Mouse (Mus musculus) heart, embryonic 10.5 days (tissue): ENCODE results near the gene Dkk2. TPM values are rescaled to one million over a fixed set of nuclear protein-coding genes. Genes with fewer than 3 reads are reported as not detected.

Experiments
- DNase-seq: peaks from one replicate; pipeline ENCODE4 v3.0.0-alpha.2; 2017; ENCODE audit warnings: low spot score
- H3K27ac ChIP-seq: fragments of 300-500 bp; sonication (generic); 2 replicates; pipeline ENCODE4 v1.5.1; 2016; ENCODE audit warnings: mild to moderate bottlenecking
- H3K27me3 ChIP-seq: fragments of 300-500 bp; sonication (generic); 2 replicates; pipeline ENCODE4 v1.6.1; 2016; ENCODE audit warnings: mild to moderate bottlenecking; ENCODE audit not compliant: poor library complexity, insufficient read depth, severe bottlenecking
- H3K36me3 ChIP-seq: fragments of 300-500 bp; sonication (generic); 2 replicates; pipeline ENCODE4 v1.6.1; 2016; ENCODE audit warnings: mild to moderate bottlenecking, moderate library complexity
- H3K4me1 ChIP-seq: fragments of 300-500 bp; sonication (generic); 2 replicates; pipeline ENCODE4 v1.6.1; 2016; ENCODE audit warnings: mild to moderate bottlenecking
- H3K4me3 ChIP-seq: fragments of 300-500 bp; sonication (generic); 2 replicates; pipeline ENCODE4 v1.5.1; 2016; ENCODE audit warnings: mild to moderate bottlenecking, moderate library complexity
- H3K9me3 ChIP-seq: fragments of 300-500 bp; sonication (generic); 2 replicates; pipeline ENCODE4 v1.6.1; 2016; ENCODE audit warnings: mild to moderate bottlenecking, moderate library complexity
- WGBS: fragments of 180-500 bp; shearing (Covaris S2); methylation state at CpG from one replicate; pipeline ENCODE4 v1.1.7; 2016; 5-methylcytosine and 5-hydroxymethylcytosine counted together
- polyA plus RNA-seq: library from polyadenylated mRNA; unstranded; fragments of >200 nt; fragmentation: Nextera tagmentation; extraction: Ambion mirVana; gene quantifications from 2 replicates; pipeline ENCODE4 v1.2.1, GENCODE M21; 2016

Gene Dkk2
- polyA plus RNA-seq, 1 experiment from 2014 or later = 7.7 TPM

- Histone ChIP-seq H3K4me3 (peak overlapping the region; percentile 64), H3K9me3 (no peaks in the 10 kb centered on the region), H3K27me3 (peaks cover 28% of the 10 kb centered on the region), H3K27ac (no peak overlapping the region), H3K4me1 (peaks cover 33% of the 10 kb centered on the region), H3K36me3 (no peaks in the 10 kb centered on the region)
- WGBS = 26% methylated on average over 5 of the region's 5 CpGs
- no peak for DNase-seq
Observed at GRCm38 (mm10) chr3:132086461-132086860, 1.4 kb downstream of the Dkk2 start.

DNA sequence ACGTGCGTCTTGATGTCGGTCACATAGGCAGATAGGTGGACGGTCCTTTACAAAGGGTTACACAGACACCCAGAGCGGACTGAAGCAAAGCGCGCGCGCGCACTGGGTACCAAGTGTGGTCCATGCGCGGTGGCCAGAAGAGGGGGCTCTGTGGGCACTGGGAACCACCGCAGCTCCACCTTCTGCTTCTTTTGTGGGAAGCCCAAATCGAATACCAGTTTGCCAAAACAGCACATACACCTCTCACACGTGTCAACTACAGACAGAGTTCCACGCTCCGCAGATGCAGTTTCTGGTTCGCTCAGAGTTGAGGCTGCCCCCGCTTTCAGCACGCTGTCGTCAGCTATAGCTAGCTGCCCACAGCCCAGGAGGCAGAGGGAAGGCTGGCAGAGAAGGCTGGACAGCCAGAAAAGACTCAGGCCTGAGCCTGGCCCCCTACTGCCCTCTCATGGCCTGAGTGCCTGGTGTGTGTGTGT, 2.0 kb downstream of the Dkk2 start:
- no peaks in the 10 kb centered on the region for H3K9me3 ChIP-seq
- WGBS = under 1% methylated on average over 21 of the region's 21 CpGs
- peaks cover 33% of the 10 kb centered on the region for H3K4me1 ChIP-seq
- peaks cover 28% of the 10 kb centered on the region for H3K27me3 ChIP-seq
- no peaks in the 10 kb centered on the region for H3K36me3 ChIP-seq
- peak overlapping the region; percentile 64 for H3K4me3 ChIP-seq
- DNase-seq = peak; percentile 77
- no peak overlapping the region for H3K27ac ChIP-seq

DNA sequence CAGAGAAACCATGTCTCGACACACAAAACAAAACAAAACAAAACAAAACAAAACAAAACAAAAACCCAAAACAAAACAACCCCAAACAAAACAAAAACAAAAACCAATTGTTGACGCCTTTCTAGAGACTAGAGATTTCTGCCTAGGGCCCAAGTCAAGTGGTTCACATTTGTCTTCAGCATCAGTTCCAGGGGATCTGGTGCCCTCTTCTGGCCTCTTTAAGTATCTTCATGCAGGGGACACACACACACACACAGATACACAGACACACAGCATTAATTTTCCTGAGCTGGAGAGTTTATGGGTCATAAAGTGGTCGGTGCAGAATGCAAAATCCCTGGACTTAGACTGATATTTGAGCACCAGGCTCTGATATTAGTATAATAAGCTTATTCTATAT, 7.9 kb downstream of the Dkk2 start:
- Histone ChIP-seq H3K36me3 (no peaks in the 10 kb centered on the region), H3K27me3 (no peaks in the 10 kb centered on the region), H3K4me3 (no peak overlapping the region), H3K4me1 (no peaks in the 10 kb centered on the region), H3K27ac (no peak overlapping the region), H3K9me3 (no peaks in the 10 kb centered on the region)
- DNase-seq = no peak
- 87% methylated on average over 3 of the region's 3 CpGs for WGBS

- DNase-seq = no peak
- H3K27me3 ChIP-seq = no peaks in the 10 kb centered on the region
- H3K9me3 ChIP-seq = no peaks in the 10 kb centered on the region
- H3K4me3 ChIP-seq = no peak overlapping the region
- 63% methylated on average over 6 of the region's 6 CpGs for WGBS
- H3K27ac ChIP-seq = no peak overlapping the region
- no peaks in the 10 kb centered on the region for H3K36me3 ChIP-seq
- H3K4me1 ChIP-seq = no peaks in the 10 kb centered on the region
Observed at GRCm38 (mm10) chr3:132096296-132096695, 11.2 kb downstream of the Dkk2 start.

DNA sequence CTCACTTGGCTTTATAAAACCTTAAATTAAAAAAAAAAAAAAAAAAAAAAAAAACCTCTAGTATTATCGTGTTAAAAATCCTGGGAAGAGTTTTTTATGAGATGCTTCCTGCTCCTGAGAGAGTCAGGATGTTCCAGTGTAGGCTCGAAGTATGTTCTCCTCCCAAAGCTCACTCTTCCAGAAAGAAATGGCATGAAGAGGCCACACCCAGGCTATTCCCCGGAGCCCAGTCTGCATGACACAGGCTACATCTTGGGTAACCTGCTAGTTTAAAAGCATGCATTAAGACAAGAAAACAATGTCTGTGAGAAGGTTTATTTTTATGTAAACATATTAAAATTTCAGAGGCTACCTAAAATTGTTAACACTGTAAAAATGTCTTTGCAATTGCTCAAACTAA, 15.7 kb downstream of the Dkk2 start:
- no peaks in the 10 kb centered on the region for H3K9me3 ChIP-seq
- no peaks in the 10 kb centered on the region for H3K27me3 ChIP-seq
- no peaks in the 10 kb centered on the region; the same call in 1 of the 2 replicates for H3K4me1 ChIP-seq
- no peak overlapping the region for H3K4me3 ChIP-seq
- H3K36me3 ChIP-seq = no peaks in the 10 kb centered on the region
- no peak for DNase-seq
- 73% methylated on average over 3 of the region's 3 CpGs for WGBS
- no peak overlapping the region for H3K27ac ChIP-seq

- Histone ChIP-seq H3K4me1 (no peaks in the 10 kb centered on the region; the same call in 1 of the 2 replicates), H3K4me3 (no peak overlapping the region; the same call in 1 of the 2 replicates), H3K27me3 (no peaks in the 10 kb centered on the region), H3K27ac (no peak overlapping the region), H3K36me3 (no peaks in the 10 kb centered on the region), H3K9me3 (no peaks in the 10 kb centered on the region)
- no peak for DNase-seq
- WGBS = 53% methylated on average over 9 of the region's 9 CpGs
Observed at GRCm38 (mm10) chr3:132103020-132103419, 17.9 kb downstream of the Dkk2 start.

- Histone ChIP-seq H3K9me3 (no peaks in the 10 kb centered on the region), H3K4me1 (no peaks in the 10 kb centered on the region; the same call in 1 of the 2 replicates), H3K36me3 (no peaks in the 10 kb centered on the region), H3K27me3 (no peaks in the 10 kb centered on the region), H3K27ac (no peak overlapping the region), H3K4me3 (no peak overlapping the region; the same call in 1 of the 2 replicates)
- WGBS = 44% methylated on average over 7 of the region's 7 CpGs
- no peak for DNase-seq
Observed at GRCm38 (mm10) chr3:132103454-132103853, 18.4 kb downstream of the Dkk2 start.

- Histone ChIP-seq H3K9me3 (no peaks in the 10 kb centered on the region), H3K4me3 (no peak overlapping the region), H3K27ac (no peak overlapping the region), H3K36me3 (no peaks in the 10 kb centered on the region), H3K27me3 (no peaks in the 10 kb centered on the region), H3K4me1 (no peaks in the 10 kb centered on the region)
- no peak for DNase-seq
- 81% methylated on average over 7 of the region's 7 CpGs for WGBS
Observed at GRCm38 (mm10) chr3:132115772-132116511, 30.9 kb downstream of the Dkk2 start.

- WGBS = 75% methylated on average over 5 of the region's 5 CpGs
- Histone ChIP-seq H3K36me3 (no peaks in the 10 kb centered on the region), H3K27ac (no peak overlapping the region), H3K4me3 (no peak overlapping the region), H3K27me3 (no peaks in the 10 kb centered on the region), H3K9me3 (no peaks in the 10 kb centered on the region), H3K4me1 (no peaks in the 10 kb centered on the region)
- no peak for DNase-seq
Observed at GRCm38 (mm10) chr3:132121344-132121743, 36.3 kb downstream of the Dkk2 start.

DNA sequence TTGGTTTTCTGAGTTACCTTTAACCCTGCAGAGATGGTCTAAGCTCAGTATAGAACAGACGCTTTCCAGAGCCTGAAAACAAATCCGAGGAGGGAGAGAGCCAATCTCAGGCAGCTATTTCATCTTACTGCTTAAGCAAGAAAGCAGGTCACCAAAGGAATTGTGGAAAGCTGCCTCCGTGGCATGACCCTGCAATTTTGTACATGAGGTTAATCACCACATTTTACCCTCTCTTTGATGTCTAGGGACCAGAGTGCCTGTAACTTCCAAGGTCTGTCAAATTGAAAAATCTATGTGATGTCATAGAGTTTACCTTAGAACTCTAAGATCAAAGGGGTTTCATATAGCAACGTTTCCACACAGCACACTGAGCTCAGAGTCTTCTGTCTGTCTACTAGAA, 37.5 kb downstream of the Dkk2 start:
- H3K4me1 ChIP-seq = no peaks in the 10 kb centered on the region
- 48% methylated on average over 4 of the region's 4 CpGs for WGBS
- no peak overlapping the region for H3K4me3 ChIP-seq
- no peaks in the 10 kb centered on the region for H3K27me3 ChIP-seq
- no peaks in the 10 kb centered on the region for H3K9me3 ChIP-seq
- DNase-seq = no peak
- H3K36me3 ChIP-seq = no peaks in the 10 kb centered on the region
- no peak overlapping the region for H3K27ac ChIP-seq

DNA sequence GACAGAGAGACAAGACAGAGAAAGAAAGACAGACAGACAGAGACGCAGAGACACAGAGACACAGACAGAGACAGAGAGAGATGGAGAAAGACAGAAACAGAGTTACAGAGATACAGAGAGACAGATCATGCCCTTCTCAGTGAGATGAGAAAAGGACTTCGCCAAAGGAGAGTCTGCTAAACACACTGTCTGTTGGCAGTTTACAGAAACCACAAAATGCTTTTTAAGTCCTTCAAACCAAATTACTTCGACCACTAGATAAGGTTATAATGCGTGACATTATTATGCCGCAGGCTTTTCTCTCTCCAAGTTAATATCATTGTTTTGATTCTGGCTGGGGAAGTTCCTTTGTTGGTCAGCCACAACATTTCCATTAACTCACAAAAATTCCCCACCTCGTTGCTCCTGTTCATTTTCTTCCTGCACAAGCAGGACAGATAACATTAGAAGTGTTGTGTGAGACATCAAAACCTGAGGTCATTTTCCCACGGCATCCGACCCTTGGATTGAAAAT, 40.2 kb downstream of the Dkk2 start:
- H3K4me1 ChIP-seq = no peaks in the 10 kb centered on the region
- no peaks in the 10 kb centered on the region for H3K36me3 ChIP-seq
- no peak overlapping the region for H3K27ac ChIP-seq
- H3K4me3 ChIP-seq = no peak overlapping the region
- H3K27me3 ChIP-seq = no peaks in the 10 kb centered on the region
- DNase-seq = no peak
- H3K9me3 ChIP-seq = no peaks in the 10 kb centered on the region
- WGBS = 67% methylated on average over 8 of the region's 8 CpGs

GRCm38 (mm10) chr3:132129730-132130274, 44.7 kb downstream of the Dkk2 start:
- no peaks in the 10 kb centered on the region for H3K27me3 ChIP-seq
- DNase-seq = no peak
- H3K4me3 ChIP-seq = no peak overlapping the region
- WGBS = 92% methylated on average over 1 of the region's 1 CpGs
- H3K4me1 ChIP-seq = no peaks in the 10 kb centered on the region
- H3K36me3 ChIP-seq = no peaks in the 10 kb centered on the region
- no peak overlapping the region for H3K27ac ChIP-seq
- H3K9me3 ChIP-seq = no peaks in the 10 kb centered on the region

GRCm38 (mm10) chr3:132130781-132131180, 45.7 kb downstream of the Dkk2 start:
- H3K4me1 ChIP-seq = no peaks in the 10 kb centered on the region
- H3K27ac ChIP-seq = no peak overlapping the region
- DNase-seq = no peak
- H3K36me3 ChIP-seq = no peaks in the 10 kb centered on the region
- WGBS = 84% methylated on average over 3 of the region's 3 CpGs
- H3K27me3 ChIP-seq = no peaks in the 10 kb centered on the region
- no peak overlapping the region for H3K4me3 ChIP-seq
- no peaks in the 10 kb centered on the region for H3K9me3 ChIP-seq
